Mouse (Mus musculus) heart, postnatal 36 days (tissue): ENCODE data around the gene Gm45783. TPM values are rescaled to one million over a fixed set of nuclear protein-coding genes. Genes with fewer than 3 reads are reported as not detected.
A peak's percentile ranks its signal among the peaks of the same experiment; 100 is the strongest.
"Not testable (repeated sequence)": the region's sequence is repeated elsewhere in the genome, so short reads cannot be mapped to it uniquely, and the experiment has no call there.

ENCODE experiments used
- DNase-seq, 2 experiments: peaks; one replicate each; pipeline ENCODE4 v3.0.0; 2021 to 2022
- intact Hi-C: fragments of 180-260 bp; cut with DNase I; formaldehyde crosslinking; loops from one replicate; pipeline ENCODE4 v1.15.1; 2025
- microRNA-seq, 2 experiments: library from miRNA; unstranded; fragments of <30 nt; microRNA quantifications; one replicate each; pipeline ENCODE4 v1.2.0; 2021; ENCODE audit warnings: borderline number of aligned reads in 2 of 2
- total RNA-seq, 2 experiments: library from RNA; stranded (reverse); gene quantifications; 2 replicates each; pipeline ENCODE4 v1.2.3; 2021

Gene Gm45783
- not detected for total RNA-seq

- peak in 1 of 2 experiments; percentile 2 for DNase-seq
- intact Hi-C loops, result not testable (repeated sequence)
These were observed at the start of gene Gm45783 for GRCm38 (mm10) chr7:7374431-7374830. TSS of gene Gm45783 (minus strand) at chr7:7374573.

GRCm38 (mm10) chr7:7399603-7400002, 25.2 kb upstream of the Gm45783 start, which contains the start of gene Vmn2r31:
TSS of gene Vmn2r31 (minus strand) at chr7:7399703.
- DNase-seq, intact Hi-C loops: not testable (repeated sequence)

GRCm38 (mm10) chr7:7337509-7337908, 36.9 kb downstream of the Gm45783 start, which contains the start of gene Vmn2r30:
TSS of gene Vmn2r30 (minus strand) at chr7:7337609.
- DNase-seq, intact Hi-C loops: not testable (repeated sequence)

- DNase-seq, result peak; percentile 43 to 49
- intact Hi-C loops, result loop anchor here (5.0 kb wide), 1 partner anchor 173 kb away; the partner anchor contains the start of gene Zfp954
These were observed 78.8 kb downstream of the Gm45783 start for GRCm38 (mm10) chr7:7295595-7295994.

Small RNA genes lying within 50 kb of the gene (microRNA-seq; reads per million reads assigned to microRNA genes)
- 4.0 to 7.2 reads per million in 2 experiments for gene Mir5620

Other genes starting within 250 kb of the Gm45783 start
- under 1 TPM; 0.19 to 0.22 TPM for gene Zfp773, start 237.8 kb downstream of the Gm45783 start, total RNA-seq
- gene Zfp418, start 203.2 kb downstream of the Gm45783 start, total RNA-seq, result 1 to 10 TPM; 2.0 TPM
- gene Zfp772, start 164.6 kb downstream of the Gm45783 start, total RNA-seq, result 1 to 10 TPM; 1.0 to 1.7 TPM
- under 1 TPM; 0.11 to 0.17 TPM for gene Vmn2r29, start 127.2 kb downstream of the Gm45783 start, total RNA-seq
- under 1 TPM; 0.51 to 0.78 TPM for gene Gm45844, start 96.3 kb downstream of the Gm45783 start, total RNA-seq
- gene Clcn4, start 73.7 kb downstream of the Gm45783 start, total RNA-seq, result 10 to 100 TPM; 50.2 to 53.1 TPM
- gene Vmn2r30, start 37.0 kb downstream of the Gm45783 start, total RNA-seq, result not detected
- gene Vmn2r31, start 25.1 kb upstream of the Gm45783 start, total RNA-seq, result not detected
- gene Vmn2r32, start 105.4 kb upstream of the Gm45783 start, total RNA-seq, result not detected
- not detected for gene Vmn2r33, start 192.2 kb upstream of the Gm45783 start, total RNA-seq